Mouse (Mus musculus) thymus, adult 2 months (tissue): Measurements from ENCODE around the gene Bach1.

Experiments
- CTCF ChIP-seq: fragments of 200-500 bp; IDR thresholded peaks from 2 replicates; pipeline ENCODE4 v1.5.1; 2012; ENCODE audit warnings: mild to moderate bottlenecking, control low read depth, low read length, moderate library complexity, borderline replicate concordance; ENCODE audit not compliant: control insufficient read depth, poor library complexity, insufficient read depth; ENCODE audit errors: extremely low read depth
- POLR2A ChIP-seq: fragments of 200-500 bp; IDR thresholded peaks from 2 replicates; pipeline ENCODE4 v1.6.1; 2012; ENCODE audit warnings: mild to moderate bottlenecking, low read length, control low read depth, moderate library complexity; ENCODE audit not compliant: control insufficient read depth, poor library complexity, insufficient read depth; ENCODE audit errors: extremely low read depth

DNA sequence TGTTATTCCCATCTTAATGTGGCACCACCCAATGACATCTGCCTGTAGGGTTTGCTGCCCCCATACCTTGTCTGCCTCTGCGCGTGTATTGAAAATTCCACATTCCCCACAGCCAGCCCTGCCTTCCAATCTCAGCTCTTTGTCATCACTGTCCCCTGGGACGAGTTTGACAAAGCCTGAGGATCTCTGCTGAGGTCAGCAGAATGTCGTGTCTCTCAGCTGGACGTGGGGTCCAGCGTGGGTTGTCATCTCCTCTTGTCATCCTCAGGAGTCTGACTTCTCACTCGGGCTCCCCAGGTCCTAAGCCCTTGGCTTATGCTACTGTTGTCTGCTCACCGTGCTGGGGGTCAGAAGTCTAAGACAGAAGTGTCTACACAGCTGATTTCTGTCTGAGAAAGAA is 46.4 kb upstream of the Bach1 start:
- TF ChIP-seq CTCF, result no peak
- TF ChIP-seq POLR2A, result no peak
